In genomic region chr15:97837491-97838061, GRCm38 (mm10) we compare ENCODE assay signal across 8 mouse cellular contexts. TPM values are rescaled to one million over a fixed set of nuclear protein-coding genes. Genes with fewer than 3 reads are reported as not detected.
A peak's percentile ranks its signal among the peaks of the same experiment; 100 is the strongest.
DNase-seq lines count a peak whose midpoint lies in the region; ATAC-seq lines count a peak whose summit lies in the region.

No protein-coding gene starts in this region.

- no peak overlapping the region for H3K4me3 ChIP-seq in forebrain, embryonic 15.5 days
- no peak overlapping the region for H3K4me3 ChIP-seq in forebrain, embryonic 12.5 days (replicated peaks)

- H3K27ac ChIP-seq in forebrain, embryonic 15.5 days (replicated peaks): 0 out of 2 replicates have a peak overlapping the region, but pooled peaks have one; percentile 46
- H3K27ac ChIP-seq in forebrain, embryonic 12.5 days: no peak overlapping the region

- peak; percentile 46 for DNase-seq in urinary bladder, postnatal 25 days (ENCODE audit: low spot score)
- no peak for DNase-seq in urinary bladder, adult 2 months (ENCODE audit: low spot score)
- DNase-seq in kidney, postnatal 10 days: peak; percentile 57
- peak; percentile 62 for DNase-seq in testis, postnatal 10 days (ENCODE audit: low spot score)
- no peak for DNase-seq in adrenal gland, postnatal 25 days

- H3K4me1 ChIP-seq in forebrain, embryonic 15.5 days: peaks cover 19% of the 10 kb centered on the region
- H3K4me1 ChIP-seq in forebrain, embryonic 12.5 days: peaks cover 23% of the 10 kb centered on the region

- H3K4me2 ChIP-seq in forebrain, embryonic 15.5 days (replicated peaks): no peak overlapping the region
- H3K4me2 ChIP-seq in forebrain, embryonic 12.5 days: no peak overlapping the region

- H3K9me3 ChIP-seq in forebrain, embryonic 15.5 days: no peaks in the 10 kb centered on the region
- no peaks in the 10 kb centered on the region for H3K9me3 ChIP-seq in forebrain, embryonic 12.5 days

- H3K9ac ChIP-seq in forebrain, embryonic 15.5 days (replicated peaks): no peak overlapping the region
- H3K9ac ChIP-seq in forebrain, embryonic 12.5 days: no peak overlapping the region

- H3K27me3 ChIP-seq in forebrain, embryonic 15.5 days: no peaks in the 10 kb centered on the region
- peaks cover 24% of the 10 kb centered on the region; the same call in 1 of the 2 replicates for H3K27me3 ChIP-seq in forebrain, embryonic 12.5 days

- no peak; the same call in 1 of the 2 replicates for ATAC-seq in forebrain, embryonic 15.5 days (replicated peaks)
- ATAC-seq in forebrain, embryonic 12.5 days (ENCODE audit: low FRiP score): no peak
- ATAC-seq in erythroid progenitor cell, adult 5-6 weeks (replicated peaks; ENCODE audit: low FRiP score, poor library complexity, severe bottlenecking): no peak

- no peaks in the 10 kb centered on the region for H3K36me3 ChIP-seq in forebrain, embryonic 15.5 days
- H3K36me3 ChIP-seq in forebrain, embryonic 12.5 days (replicated peaks): no peaks in the 10 kb centered on the region

- 29% methylated on average over 8 of the region's 8 CpGs for WGBS in forebrain, embryonic 15.5 days
- WGBS in forebrain, embryonic 12.5 days: 37% methylated on average over 8 of the region's 8 CpGs

RNA-seq across cellular contexts. Expression of gene Hdac7, which starts 6.7 kb away (rescaled TPM):
- 25.9 and 26.6 TPM in 2 replicates for polyA plus RNA-seq in forebrain, embryonic 15.5 days (2015; fragmentation: Nextera tagmentation; extraction: Ambion mirVana)
- 23.7 and 24.1 TPM in 2 replicates for polyA plus RNA-seq in forebrain, embryonic 12.5 days (2016; fragmentation: Nextera tagmentation; extraction: Ambion mirVana)
- 45.3 and 45.8 TPM in 2 replicates for polyA plus RNA-seq in urinary bladder, adult 2 months (2012; rRNA removed)
- 15.1 and 26.8 TPM in 2 replicates for total RNA-seq in erythroid progenitor cell, adult 5-6 weeks (2015; ENCODE audit: low replicate concordance)
- total RNA-seq in erythroid progenitor cell, adult 5-6 weeks (2017; ENCODE audit: low replicate concordance): 2.4 and 9.8 TPM in 2 replicates
- total RNA-seq in adrenal gland, postnatal 25 days (2021): 93.1 and 109 TPM in 2 replicates

RNA-seq across cellular contexts. Expression of gene Slc48a1, which starts 59.3 kb away (rescaled TPM):
- 64.9 and 66.6 TPM in 2 replicates for polyA plus RNA-seq in forebrain, embryonic 15.5 days (2015; fragmentation: Nextera tagmentation; extraction: Ambion mirVana)
- 36.6 and 38.1 TPM in 2 replicates for polyA plus RNA-seq in forebrain, embryonic 12.5 days (2016; fragmentation: Nextera tagmentation; extraction: Ambion mirVana)
- polyA plus RNA-seq in urinary bladder, adult 2 months (2012; rRNA removed): 72.4 and 91.1 TPM in 2 replicates
- total RNA-seq in erythroid progenitor cell, adult 5-6 weeks (2015; ENCODE audit: low replicate concordance): 122 and 124 TPM in 2 replicates
- 74.2 and 96.2 TPM in 2 replicates for total RNA-seq in erythroid progenitor cell, adult 5-6 weeks (2017; ENCODE audit: low replicate concordance)
- 92.4 and 108 TPM in 2 replicates for total RNA-seq in adrenal gland, postnatal 25 days (2021)

Comparison
In these comparisons a context has a peak if more than half of its experiments do, and no peak if none do; other contexts are left out.
1. DNase-seq: peak in urinary bladder, postnatal 25 days (single experiment), kidney, postnatal 10 days (single experiment) and testis, postnatal 10 days (single experiment); none in urinary bladder, adult 2 months (single experiment) and adrenal gland, postnatal 25 days (single experiment).